Mouse (Mus musculus) ES-Bruce4 (cell line): ENCODE measurements around the gene Rsc1a1.

Source experiments
- CTCF ChIP-seq: IDR thresholded peaks from one replicate; pipeline ENCODE4 v1.8.1; 2011; ENCODE audit warnings: low read depth, low read length
- EP300 ChIP-seq: IDR thresholded peaks from 2 replicates; pipeline ENCODE4 v1.6.1; 2011; ENCODE audit warnings: low read depth, low read length; ENCODE audit not compliant: insufficient read depth
- POLR2A ChIP-seq: IDR thresholded peaks from one replicate; pipeline ENCODE4 v1.8.1; 2011; ENCODE audit warnings: low read length; ENCODE audit not compliant: insufficient read depth

DNA sequence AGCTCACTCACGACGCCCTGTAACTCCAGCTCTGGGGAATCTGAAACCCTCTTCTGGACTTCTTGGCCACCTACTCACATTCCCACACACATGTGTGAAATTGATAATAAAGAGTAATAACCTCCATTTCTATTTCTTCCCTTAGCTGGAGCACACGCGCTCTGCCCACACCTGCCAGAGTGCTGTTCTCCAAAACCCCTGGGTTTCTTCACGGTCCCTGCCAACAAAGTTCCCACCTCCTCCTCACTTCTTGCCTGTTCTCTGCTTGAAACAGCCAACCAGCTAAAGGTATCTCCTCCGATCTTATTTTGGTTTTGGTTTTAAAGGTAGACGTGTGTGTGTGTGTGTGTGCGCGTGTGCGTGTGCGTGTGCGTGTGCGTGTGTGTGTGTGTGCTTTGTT is 45.0 kb upstream of the Rsc1a1 start:
- TF ChIP-seq CTCF (no peak), POLR2A (no peak), EP300 (no peak)
